Mouse (Mus musculus) left cerebral cortex, postnatal 14 days (tissue): ENCODE measurements around the gene Pip5k1a. TPM values are rescaled to one million over a fixed set of nuclear protein-coding genes. Genes with fewer than 3 reads are reported as not detected.
"Not testable (repeated sequence)": the region's sequence is repeated elsewhere in the genome, so short reads cannot be mapped to it uniquely, and the experiment has no call there.

Experiments used
- DNase-seq, 2 experiments: peaks; one replicate each; pipeline ENCODE4 v3.0.0; 2021 to 2022; ENCODE audit warnings: low spot score in 2 of 2, mixed read lengths in 1 of 2
- intact Hi-C: fragments of 180-260 bp; cut with DNase I; formaldehyde crosslinking; loops from one replicate; pipeline ENCODE4 v1.15.1; 2025
- total RNA-seq, 2 experiments: library from RNA; stranded (reverse); gene quantifications; 2 replicates each; pipeline ENCODE4 v1.2.3; 2021

The Pip5k1a gene
- total RNA-seq, 2 experiments from 2014 or later: 37.6 to 45.1 TPM

GRCm38 (mm10) chr3:95124246-95124645, 17.5 kb upstream of the Pip5k1a start, which contains the start of gene Tmod4:
Tmod4 (plus strand) TSS chr3:95124476.
- intact Hi-C loops: no loop called here
- DNase-seq: no peak

GRCm38 (mm10) chr3:95121580-95121979, 14.8 kb upstream of the Pip5k1a start:
- no peak for DNase-seq
- intact Hi-C loops: no loop called here

GRCm38 (mm10) chr3:95117751-95118150, 11.0 kb upstream of the Pip5k1a start:
- DNase-seq: no peak
- intact Hi-C loops: no loop called here

GRCm38 (mm10) chr3:95112760-95113159, 6.0 kb upstream of the Pip5k1a start:
- no peak for DNase-seq
- intact Hi-C loops: loop anchor here (5.0 kb wide), 1 partner anchor 60 kb away; no protein-coding TSS in a partner anchor

- peak; percentile 90 to 91 for DNase-seq
- intact Hi-C loops: loop anchor here (5.0 kb wide), 1 partner anchor 59 kb away; no protein-coding TSS in a partner anchor
These were observed 4.4 kb upstream of the Pip5k1a start, which contains the start of gene Vps72 for GRCm38 (mm10) chr3:95110911-95111726. Vps72 (plus strand) TSS chr3:95111022.

GRCm38 (mm10) chr3:95107898-95108297, 1.2 kb upstream of the Pip5k1a start:
- intact Hi-C loops: no loop called here

GRCm38 (mm10) chr3:95107308-95107707, 578 bp upstream of the Pip5k1a start:
- intact Hi-C loops, DNase-seq: not testable (repeated sequence)

More at GRCm38 (mm10) chr3:95107898-95108297, 1.2 kb upstream of the Pip5k1a start:
- DNase-seq: peak in 1 of 2 experiments; percentile 26

GRCm38 (mm10) chr3:95105586-95106337, 968 bp downstream of the Pip5k1a start:
- peak in 1 of 2 experiments; percentile 23 for DNase-seq
- intact Hi-C loops: no loop called here

- intact Hi-C loops: no loop called here
- DNase-seq: peak; percentile 25 to 55
These were observed 1.6 kb downstream of the Pip5k1a start for GRCm38 (mm10) chr3:95105121-95105520.

- intact Hi-C loops: no loop called here
- DNase-seq: no peak
These were observed 5.9 kb downstream of the Pip5k1a start for GRCm38 (mm10) chr3:95100854-95101253.

- DNase-seq: no peak
- intact Hi-C loops: no loop called here
These were observed 18.7 kb downstream of the Pip5k1a start for GRCm38 (mm10) chr3:95088071-95088470.

- DNase-seq: no peak
- intact Hi-C loops: no loop called here
These were observed 35.1 kb downstream of the Pip5k1a start for GRCm38 (mm10) chr3:95071606-95072005.

GRCm38 (mm10) chr3:95066570-95066969, 40.2 kb downstream of the Pip5k1a start:
- intact Hi-C loops: no loop called here
- no peak for DNase-seq

- intact Hi-C loops: no loop called here
These were observed 40.6 kb downstream of the Pip5k1a start for GRCm38 (mm10) chr3:95066095-95066494.

GRCm38 (mm10) chr3:95065553-95065952, 41.2 kb downstream of the Pip5k1a start:
- no peak for DNase-seq
- intact Hi-C loops: no loop called here

More at GRCm38 (mm10) chr3:95066095-95066494, 40.6 kb downstream of the Pip5k1a start:
- no peak for DNase-seq

- no peak for DNase-seq
- intact Hi-C loops: no loop called here
These were observed 43.0 kb downstream of the Pip5k1a start for GRCm38 (mm10) chr3:95063741-95064140.

- DNase-seq: peak in 1 of 2 experiments; percentile 13
- intact Hi-C loops: no loop called here
These were observed 48.7 kb downstream of the Pip5k1a start for GRCm38 (mm10) chr3:95058078-95058477.

GRCm38 (mm10) chr3:95056275-95056674, 50.5 kb downstream of the Pip5k1a start:
- intact Hi-C loops: no loop called here

GRCm38 (mm10) chr3:95054481-95055260, 52.1 kb downstream of the Pip5k1a start:
- peak in 1 of 2 experiments; percentile 18 for DNase-seq
- intact Hi-C loops: loop anchor here (5.0 kb wide), 1 partner anchor 58 kb away; the partner anchor contains the start of gene Vps72

More at GRCm38 (mm10) chr3:95056275-95056674, 50.5 kb downstream of the Pip5k1a start:
- no peak for DNase-seq
